Mouse (Mus musculus) hematopoietic stem cell, adult 5-6 weeks (primary cell): ENCODE results near the gene Fbxw9. TPM values are rescaled to one million over a fixed set of nuclear protein-coding genes. Genes with fewer than 3 reads are reported as not detected.

Experiments
- ATAC-seq, 2 experiments: fragments of 125-278 bp in 1 of 2; replicated peaks in 1 of 2; 2 replicates each; pipeline ENCODE4 v1.8.0; 2016 to 2017; ENCODE audit warnings: inconsistent platforms in 2 of 2, mild to moderate bottlenecking in 2 of 2, moderate number of reproducible peaks in 2 of 2, low read depth in 1 of 2, moderate TSS enrichment in 1 of 2; ENCODE audit not compliant: low FRiP score in 2 of 2, poor library complexity in 2 of 2, severe bottlenecking in 2 of 2, insufficient read depth in 1 of 2, low TSS enrichment in 1 of 2
- total RNA-seq: library from RNA; stranded (forward); fragments of 172-1452, 232-1000 nt; gene quantifications from 2 replicates; pipeline ENCODE4 v1.2.3, GENCODE M21; 2017

Fbxw9 gene
- total RNA-seq, 1 experiment from 2014 or later = 6.1 TPM

- ATAC-seq = no peak
These were observed 53.4 kb downstream of the Fbxw9 start for GRCm38 (mm10) chr8:85113241-85113640.

- no peak for ATAC-seq
These were observed 55.6 kb downstream of the Fbxw9 start for GRCm38 (mm10) chr8:85115501-85115900.

Other genes with a start within 250 kb of the Fbxw9 start
- gene Dand5, start 237.2 kb upstream of the Fbxw9 start, total RNA-seq = 3.8 and 7.4 TPM in 2 replicates
- gene Gadd45gip1, start 228.5 kb upstream of the Fbxw9 start, total RNA-seq = 29.8 and 38.8 TPM in 2 replicates
- 27.4 and 32.7 TPM in 2 replicates for gene Rad23a, start 219.4 kb upstream of the Fbxw9 start, total RNA-seq
- gene Calr, start 213.1 kb upstream of the Fbxw9 start, total RNA-seq = 1,472 and 1,879 TPM in 2 replicates
- 108 and 126 TPM in 2 replicates for gene Farsa, start 203.1 kb upstream of the Fbxw9 start, total RNA-seq
- 93.5 and 127 TPM in 2 replicates for gene Syce2, start 187.9 kb upstream of the Fbxw9 start, total RNA-seq
- 29.5 and 37.4 TPM in 2 replicates for gene Gcdh, start 166.1 kb upstream of the Fbxw9 start, total RNA-seq
- 4.1 and 30.6 TPM in 2 replicates for gene Klf1, start 158.1 kb upstream of the Fbxw9 start, total RNA-seq
- gene Dnase2a, start 151.5 kb upstream of the Fbxw9 start, total RNA-seq = 27.8 and 50.0 TPM in 2 replicates
- gene Mast1, start 122.7 kb upstream of the Fbxw9 start, total RNA-seq = 0.10 TPM in 1 of 2 replicates, not detected in the other
- not detected in 2 replicates for gene Rtbdn, start 113.1 kb upstream of the Fbxw9 start, total RNA-seq
- gene Gm49661, start 90.6 kb upstream of the Fbxw9 start, total RNA-seq = not detected in 2 replicates
- 469 and 528 TPM in 2 replicates for gene Prdx2, start 90.5 kb upstream of the Fbxw9 start, total RNA-seq
- gene Rnaseh2a, start 90.3 kb upstream of the Fbxw9 start, total RNA-seq = 59.7 and 112 TPM in 2 replicates
- gene Junb, start 81.3 kb upstream of the Fbxw9 start, total RNA-seq = 208 and 220 TPM in 2 replicates
- 17.9 and 18.5 TPM in 2 replicates for gene Hook2, start 69.5 kb upstream of the Fbxw9 start, total RNA-seq
- not detected in 2 replicates for gene Best2, start 45.5 kb upstream of the Fbxw9 start, total RNA-seq
- gene Asna1, start 34.8 kb upstream of the Fbxw9 start, total RNA-seq = 34.1 and 49.6 TPM in 2 replicates
- gene Trir, start 33.2 kb upstream of the Fbxw9 start, total RNA-seq = 219 and 245 TPM in 2 replicates
- 21.8 and 23.0 TPM in 2 replicates for gene Tnpo2, start 23.1 kb upstream of the Fbxw9 start, total RNA-seq
- gene Gm5741, start 7.9 kb downstream of the Fbxw9 start, total RNA-seq = not detected in 2 replicates
- gene Dhps, start 11.7 kb downstream of the Fbxw9 start, total RNA-seq = 15.5 and 22.7 TPM in 2 replicates
- gene Wdr83os, start 20.7 kb downstream of the Fbxw9 start, total RNA-seq = 37.1 and 51.9 TPM in 2 replicates
- gene Wdr83, start 21.3 kb downstream of the Fbxw9 start, total RNA-seq = 17.3 and 17.6 TPM in 2 replicates
- 46.2 and 55.0 TPM in 2 replicates for gene Man2b1, start 23.2 kb downstream of the Fbxw9 start, total RNA-seq
- not detected in 2 replicates for gene Zfp791, start 63.0 kb downstream of the Fbxw9 start, total RNA-seq
- gene Cks1brt, start 91.9 kb downstream of the Fbxw9 start, total RNA-seq = not detected in 2 replicates
- gene Olfr371, start 165.9 kb downstream of the Fbxw9 start, total RNA-seq = not detected in 2 replicates
- 65.1 and 92.5 TPM in 2 replicates for gene Orc6, start 239.6 kb downstream of the Fbxw9 start, total RNA-seq
- 117 and 119 TPM in 2 replicates for gene Vps35, start 239.7 kb downstream of the Fbxw9 start, total RNA-seq